Mouse (Mus musculus): ENCODE measurements at regions not wholly inside any gene's neighbourhood (a gene's known extent, or its start where the extent isn't known, plus 50 kb on each side); places are given as distances from the start of the nearest gene placed in this dataset.
"Not testable (repeated sequence)": the region's sequence is repeated elsewhere in the genome, so short reads cannot be mapped to it uniquely, and the experiment has no call there.

DNA sequence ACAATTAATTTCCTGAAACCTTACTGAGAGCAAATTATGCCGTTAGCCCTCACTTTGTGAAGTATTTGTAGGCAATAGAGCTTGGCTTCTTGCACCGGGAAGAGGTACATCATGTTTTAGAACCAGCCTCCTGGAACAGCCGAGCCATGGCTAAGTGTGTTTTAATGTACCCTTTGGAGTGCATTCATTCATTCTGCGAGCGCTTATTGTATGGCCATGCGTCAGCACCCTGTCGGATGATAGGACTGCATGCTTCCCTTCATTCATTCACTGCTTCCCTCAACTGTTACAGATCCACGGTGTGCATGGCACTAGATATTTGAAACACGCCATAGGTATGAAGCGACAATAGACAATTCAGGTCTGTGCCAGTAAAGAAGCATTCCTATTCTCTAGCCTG lies 409.4 kb upstream of the Ercc4 start:
- Histone ChIP-seq H3K36me3 (ENCODE audit: control insufficient read depth, insufficient read depth, low read length) (no peaks in the 10 kb centered on the region), H3K4me3 (ENCODE audit: control insufficient read depth, low read depth, low read length) (no peak overlapping the region)
- no peak for TF ChIP-seq POLR2A (IDR thresholded peaks at IDR 0.05; ENCODE audit: control insufficient read depth, low read depth, low read length)
- no peak for TF ChIP-seq CTCF (IDR thresholded peaks at IDR 0.05; ENCODE audit: control insufficient read depth, insufficient read depth, insufficient replicate concordance, low read depth, low read length)

DNA sequence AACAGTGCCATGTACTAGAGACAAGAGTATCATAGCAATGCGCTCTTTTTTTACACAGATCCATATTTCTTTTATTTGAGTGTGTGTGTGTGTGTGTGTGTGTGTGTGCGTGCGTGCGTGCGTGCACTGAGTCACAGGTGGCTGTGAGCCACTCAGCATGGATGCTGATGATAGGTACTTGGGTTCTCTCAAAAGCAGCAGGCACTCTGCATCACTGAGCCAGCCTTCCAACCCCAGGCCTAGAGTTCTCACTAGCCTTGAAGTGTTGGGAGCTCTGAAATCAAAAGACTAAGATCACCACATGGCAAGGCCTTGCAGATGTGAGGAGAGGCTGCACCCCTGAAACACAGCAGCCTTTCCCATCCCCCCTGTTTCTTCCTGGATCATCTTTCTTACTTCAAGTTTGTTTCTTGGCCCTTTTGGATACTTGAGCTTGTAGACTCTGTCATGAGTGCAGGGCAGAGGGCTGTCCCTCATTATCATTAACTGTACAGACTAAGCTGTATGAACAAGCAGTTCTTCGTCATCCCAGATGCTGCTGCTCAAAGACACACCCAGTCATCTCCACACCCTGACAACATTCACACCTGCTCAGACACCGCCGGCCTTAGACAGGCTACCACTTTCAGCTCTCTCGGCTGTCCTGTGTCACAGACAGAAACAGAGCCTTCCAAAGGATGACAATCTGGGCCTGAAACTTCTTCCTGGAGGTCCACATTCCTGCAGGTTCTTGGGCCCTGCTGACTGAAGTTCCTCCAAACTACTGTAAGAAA lies 405.5 kb upstream of the Ercc4 start:
- Histone ChIP-seq H3K27ac (ENCODE audit: control insufficient read depth, insufficient read depth, low read depth, low read length) (no peak overlapping the region), H3K4me3 (ENCODE audit: control insufficient read depth, low read depth, low read length) (no peak overlapping the region), H3K4me1 (ENCODE audit: control insufficient read depth, insufficient read depth, low read length) (no peaks in the 10 kb centered on the region), H3K27me3 (ENCODE audit: control insufficient read depth, insufficient read depth, low read length) (no peaks in the 10 kb centered on the region), H3K36me3 (ENCODE audit: control insufficient read depth, insufficient read depth, low read length) (no peaks in the 10 kb centered on the region)
- no peak for TF ChIP-seq CTCF (IDR thresholded peaks at IDR 0.05; ENCODE audit: control insufficient read depth, insufficient read depth, insufficient replicate concordance, low read depth, low read length)
- TF ChIP-seq POLR2A (IDR thresholded peaks at IDR 0.05; ENCODE audit: control insufficient read depth, low read depth, low read length) = no peak

More for the DNA sequence above, 409.4 kb upstream of the Ercc4 start:
- Histone ChIP-seq H3K27ac (ENCODE audit: control insufficient read depth, insufficient read depth, low read depth, low read length) (no peak overlapping the region), H3K27me3 (ENCODE audit: control insufficient read depth, insufficient read depth, low read length) (no peaks in the 10 kb centered on the region), H3K4me1 (ENCODE audit: control insufficient read depth, insufficient read depth, low read length) (no peaks in the 10 kb centered on the region)

DNA sequence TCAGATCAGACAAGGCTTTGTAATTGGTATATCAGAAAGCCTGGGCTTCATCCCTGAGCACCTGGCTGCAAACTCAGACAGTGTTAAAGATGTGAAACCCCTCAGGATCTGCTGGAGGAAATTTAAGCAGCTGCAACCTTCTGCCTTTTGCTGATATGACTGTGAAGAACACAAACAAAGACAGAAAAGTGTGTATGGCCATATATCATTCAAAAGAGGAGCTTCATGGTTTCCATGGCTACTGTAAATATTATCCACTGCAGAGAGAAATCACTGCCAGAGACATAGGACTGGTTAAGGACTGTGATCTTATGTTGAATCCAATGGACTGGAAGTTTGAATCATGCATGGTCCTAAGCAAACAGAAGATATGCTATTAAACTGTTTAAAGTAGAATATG lies 402.6 kb upstream of the Ercc4 start:
- Histone ChIP-seq H3K27ac (ENCODE audit: control insufficient read depth, insufficient read depth, low read depth, low read length) (no peak overlapping the region), H3K4me1 (ENCODE audit: control insufficient read depth, insufficient read depth, low read length) (no peaks in the 10 kb centered on the region), H3K27me3 (ENCODE audit: control insufficient read depth, insufficient read depth, low read length) (no peaks in the 10 kb centered on the region), H3K4me3 (ENCODE audit: control insufficient read depth, low read depth, low read length) (no peak overlapping the region), H3K36me3 (ENCODE audit: control insufficient read depth, insufficient read depth, low read length) (no peaks in the 10 kb centered on the region)
- TF ChIP-seq POLR2A (IDR thresholded peaks at IDR 0.05; ENCODE audit: control insufficient read depth, low read depth, low read length) = no peak
- TF ChIP-seq CTCF (IDR thresholded peaks at IDR 0.05; ENCODE audit: control insufficient read depth, insufficient read depth, insufficient replicate concordance, low read depth, low read length) = no peak

DNA sequence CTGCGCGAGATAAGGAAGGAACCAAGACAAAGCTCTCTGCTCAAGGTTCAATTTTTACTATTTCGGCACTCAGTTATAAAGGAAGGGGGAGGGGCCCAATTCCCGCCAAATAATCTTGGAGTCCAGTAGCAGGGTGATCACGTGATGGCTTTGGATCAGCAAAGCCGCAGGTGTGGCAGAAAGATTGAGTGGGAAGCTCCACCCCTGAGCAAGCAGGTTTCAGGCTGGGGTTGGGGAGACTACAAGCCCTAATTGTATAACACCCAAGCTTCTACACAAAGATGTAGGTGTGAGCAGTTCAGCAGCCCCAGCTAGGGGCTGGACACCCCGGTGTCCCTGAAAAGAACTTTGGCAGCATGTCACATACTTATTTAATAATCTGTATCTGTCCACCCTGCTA lies 388.1 kb upstream of the Ercc4 start:
- H3K36me3 ChIP-seq (ENCODE audit: control insufficient read depth, insufficient read depth, low read length); H3K4me3 ChIP-seq (ENCODE audit: control insufficient read depth, low read depth, low read length); H3K27ac ChIP-seq (ENCODE audit: control insufficient read depth, insufficient read depth, low read depth, low read length); H3K27me3 ChIP-seq (ENCODE audit: control insufficient read depth, insufficient read depth, low read length); H3K4me1 ChIP-seq (ENCODE audit: control insufficient read depth, insufficient read depth, low read length): not testable (repeated sequence)

DNA sequence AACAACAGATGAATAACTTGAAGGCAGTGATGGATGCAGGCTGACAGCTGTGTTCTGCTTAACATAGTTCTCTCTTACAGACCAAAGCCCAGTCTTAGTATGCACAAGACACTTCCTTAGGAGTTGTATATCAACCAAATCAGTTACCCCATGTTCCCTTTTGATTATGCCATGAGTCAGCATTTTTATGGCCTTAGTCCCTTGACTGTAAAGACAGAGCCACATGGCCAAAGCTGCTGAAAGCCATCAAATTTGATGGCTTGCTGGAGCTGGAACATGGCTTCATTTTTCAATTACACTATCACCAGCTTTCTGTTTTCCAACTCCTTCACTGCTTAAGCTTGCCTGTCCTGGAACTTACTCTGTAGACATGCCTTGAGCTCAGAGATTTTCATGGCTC lies 383.4 kb upstream of the Ercc4 start:
- H3K4me1 ChIP-seq (ENCODE audit: control insufficient read depth, insufficient read depth, low read length) = no peaks in the 10 kb centered on the region
- no peak overlapping the region for H3K4me3 ChIP-seq (ENCODE audit: control insufficient read depth, low read depth, low read length)
- no peaks in the 10 kb centered on the region for H3K27me3 ChIP-seq (ENCODE audit: control insufficient read depth, insufficient read depth, low read length)
- H3K27ac ChIP-seq (ENCODE audit: control insufficient read depth, insufficient read depth, low read depth, low read length) = no peak overlapping the region
- H3K36me3 ChIP-seq (ENCODE audit: control insufficient read depth, insufficient read depth, low read length) = no peaks in the 10 kb centered on the region
- TF ChIP-seq POLR2A (IDR thresholded peaks at IDR 0.05; ENCODE audit: control insufficient read depth, low read depth, low read length) (no peak), CTCF (IDR thresholded peaks at IDR 0.05; ENCODE audit: control insufficient read depth, insufficient read depth, insufficient replicate concordance, low read depth, low read length) (no peak)

DNA sequence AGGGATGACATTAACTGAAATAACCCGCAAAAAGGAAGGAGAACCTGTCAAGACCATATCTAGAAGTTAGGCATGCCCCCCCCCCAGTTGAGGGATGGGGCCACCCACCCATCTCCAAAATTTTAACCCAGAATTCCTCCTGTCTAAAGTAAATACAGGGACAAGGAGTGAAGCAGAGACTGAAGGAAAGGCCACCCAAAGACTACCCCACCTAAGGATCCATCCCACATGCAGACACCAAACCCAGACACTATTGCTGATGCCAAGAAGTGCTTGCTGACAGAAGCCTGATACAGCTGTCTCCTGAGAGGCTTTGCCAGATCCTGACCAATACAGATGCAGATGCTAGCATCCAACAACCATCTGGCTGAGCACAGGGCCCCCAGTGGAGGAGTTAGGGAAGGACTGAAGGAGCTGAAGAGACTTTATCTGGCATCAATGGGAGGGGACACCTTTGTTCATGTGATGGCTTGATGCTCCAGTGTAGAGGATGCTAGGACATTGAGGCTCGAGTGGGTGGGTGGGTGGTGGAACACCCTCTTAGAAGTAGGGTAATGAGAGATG lies 379.2 kb upstream of the Ercc4 start:
- not testable (repeated sequence) for H3K27me3 ChIP-seq (ENCODE audit: control insufficient read depth, insufficient read depth, low read length); H3K36me3 ChIP-seq (ENCODE audit: control insufficient read depth, insufficient read depth, low read length); H3K4me1 ChIP-seq (ENCODE audit: control insufficient read depth, insufficient read depth, low read length); H3K4me3 ChIP-seq (ENCODE audit: control insufficient read depth, low read depth, low read length); H3K27ac ChIP-seq (ENCODE audit: control insufficient read depth, insufficient read depth, low read depth, low read length)

DNA sequence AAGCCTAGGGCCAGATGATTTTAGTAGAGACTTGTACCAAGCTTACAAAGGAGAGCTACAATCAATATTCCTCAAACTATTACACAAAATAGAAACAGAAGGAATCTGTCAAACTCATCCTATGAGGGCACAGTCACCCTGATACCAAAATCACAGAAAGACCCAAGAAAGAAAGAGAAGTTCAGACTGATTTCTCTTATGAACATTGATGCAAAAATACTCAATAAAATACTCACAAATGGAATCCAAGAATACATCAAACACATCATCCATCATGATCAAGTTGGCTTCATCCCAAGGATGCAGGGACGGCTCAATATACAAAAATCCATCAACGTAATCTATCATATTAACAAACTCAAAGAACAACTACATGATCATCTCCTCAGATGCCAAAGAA lies 377.9 kb upstream of the Ercc4 start:
- TF ChIP-seq CTCF (IDR thresholded peaks at IDR 0.05; ENCODE audit: control insufficient read depth, insufficient read depth, insufficient replicate concordance, low read depth, low read length) (no peak), POLR2A (IDR thresholded peaks at IDR 0.05; ENCODE audit: control insufficient read depth, low read depth, low read length) (no peak)
- no peak overlapping the region for H3K4me3 ChIP-seq (ENCODE audit: control insufficient read depth, low read depth, low read length)
- H3K27me3 ChIP-seq (ENCODE audit: control insufficient read depth, insufficient read depth, low read length) = no peaks in the 10 kb centered on the region
- no peak overlapping the region for H3K27ac ChIP-seq (ENCODE audit: control insufficient read depth, insufficient read depth, low read depth, low read length)
- H3K4me1 ChIP-seq (ENCODE audit: control insufficient read depth, insufficient read depth, low read length) = no peaks in the 10 kb centered on the region
- H3K36me3 ChIP-seq (ENCODE audit: control insufficient read depth, insufficient read depth, low read length) = no peaks in the 10 kb centered on the region

DNA sequence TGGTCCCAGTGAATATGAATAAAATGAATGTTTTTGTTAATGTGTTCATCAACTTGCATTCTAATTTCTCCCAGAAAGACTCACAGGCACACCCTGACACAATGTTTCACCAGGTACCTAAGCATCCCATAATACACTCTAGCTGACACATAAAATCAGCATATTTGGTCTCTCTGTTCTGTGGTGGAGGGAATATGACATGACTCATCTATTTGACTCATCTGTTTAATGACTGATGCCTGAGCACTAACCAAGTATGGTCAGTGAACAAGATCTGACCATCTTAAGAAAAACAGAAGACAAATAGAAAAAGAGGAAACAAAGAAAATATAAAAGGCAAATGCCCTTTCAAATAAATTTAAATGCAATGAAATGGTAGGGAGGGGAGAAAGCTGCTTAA lies 367.0 kb upstream of the Ercc4 start:
- H3K27me3 ChIP-seq (ENCODE audit: control insufficient read depth, insufficient read depth, low read length) = no peaks in the 10 kb centered on the region
- H3K4me1 ChIP-seq (ENCODE audit: control insufficient read depth, insufficient read depth, low read length) = no peaks in the 10 kb centered on the region
- TF ChIP-seq POLR2A (IDR thresholded peaks at IDR 0.05; ENCODE audit: control insufficient read depth, low read depth, low read length) = no peak
- no peak for TF ChIP-seq CTCF (IDR thresholded peaks at IDR 0.05; ENCODE audit: control insufficient read depth, insufficient read depth, insufficient replicate concordance, low read depth, low read length)
- H3K36me3 ChIP-seq (ENCODE audit: control insufficient read depth, insufficient read depth, low read length) = no peaks in the 10 kb centered on the region
- no peak overlapping the region for H3K27ac ChIP-seq (ENCODE audit: control insufficient read depth, insufficient read depth, low read depth, low read length)
- no peak overlapping the region for H3K4me3 ChIP-seq (ENCODE audit: control insufficient read depth, low read depth, low read length)
